Mouse (Mus musculus) monocyte, adult 2 months (primary cell): ENCODE results near the gene Prdx6.
"Not testable (repeated sequence)": the region's sequence is repeated elsewhere in the genome, so short reads cannot be mapped to it uniquely, and the experiment has no call there.

Experiments
- DNase-seq, 2 experiments: peaks; one replicate each; pipeline ENCODE4 v3.0.0; 2022; ENCODE audit warnings: low spot score in 2 of 2, low read depth in 1 of 2

The Prdx6 gene

DNA sequence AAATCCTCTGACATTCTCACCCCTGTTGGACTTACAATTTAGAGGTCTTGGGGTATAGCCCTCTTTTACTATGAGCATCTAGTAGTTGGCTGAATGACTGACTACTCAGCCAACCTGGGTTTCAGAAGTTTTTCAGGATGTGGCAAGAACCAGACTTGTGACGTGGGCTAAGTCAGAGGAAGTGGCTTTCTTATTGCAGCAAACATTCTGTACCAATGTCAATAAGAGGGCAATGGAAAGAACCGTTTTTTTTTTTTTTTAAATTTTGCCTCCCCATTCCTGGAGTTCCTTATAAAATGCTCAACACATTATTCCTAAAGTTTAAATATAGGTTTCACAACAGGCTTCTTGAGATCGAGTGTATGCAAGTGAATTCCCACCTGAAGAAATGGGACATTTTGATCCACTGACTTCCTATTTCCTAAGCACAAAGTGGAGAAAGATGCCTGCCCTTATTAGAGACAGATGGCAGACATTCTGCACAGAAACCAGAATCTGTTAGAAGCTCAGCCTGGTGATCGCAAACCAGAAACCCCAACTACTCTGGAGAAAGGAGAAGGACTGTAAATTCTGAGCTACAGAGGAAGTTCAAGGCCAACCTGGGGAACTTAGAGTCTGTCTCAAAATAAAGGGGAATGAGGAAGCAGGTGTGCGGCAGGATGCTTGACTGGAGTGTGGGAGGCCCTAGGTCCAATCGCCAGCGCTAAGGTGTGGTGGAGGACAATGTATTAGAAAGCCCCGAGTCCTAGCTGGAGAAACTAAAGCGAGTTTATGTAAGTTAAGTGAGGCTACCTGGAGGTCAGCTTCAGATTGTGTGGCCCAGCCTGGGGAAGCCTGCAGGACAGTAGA is 622 bp upstream of the Prdx6 start:
- peak in 1 of 2 experiments; percentile 32 for DNase-seq

GRCm38 (mm10) chr1:161250031-161250603 is 902 bp downstream of the Prdx6 start:
- DNase-seq: no peak

DNA sequence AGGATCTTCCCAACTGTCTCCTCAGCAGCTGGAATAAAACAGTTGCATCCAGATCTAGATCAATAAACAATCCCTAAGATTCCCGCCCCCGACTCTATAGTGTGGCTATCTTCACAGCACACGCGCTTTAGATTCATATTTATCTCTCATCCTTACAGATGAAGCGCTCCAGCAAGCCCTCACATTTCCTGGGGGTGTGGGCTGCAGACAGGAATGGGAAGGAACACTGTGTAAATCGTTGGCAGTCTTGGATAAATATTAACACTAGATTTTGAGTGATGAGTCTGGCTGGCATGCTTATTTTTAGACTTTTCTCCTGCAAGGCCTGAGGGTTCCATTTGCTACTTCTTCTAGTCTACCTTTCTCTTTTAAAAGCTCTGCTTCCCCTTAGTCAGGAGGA is 1.6 kb downstream of the Prdx6 start:
- DNase-seq: no peak

- DNase-seq: no peak
Measured at GRCm38 (mm10) chr1:161248685-161249084, 2.3 kb downstream of the Prdx6 start.

GRCm38 (mm10) chr1:161247643-161248580 is 3.1 kb downstream of the Prdx6 start:
- no peak for DNase-seq

DNA sequence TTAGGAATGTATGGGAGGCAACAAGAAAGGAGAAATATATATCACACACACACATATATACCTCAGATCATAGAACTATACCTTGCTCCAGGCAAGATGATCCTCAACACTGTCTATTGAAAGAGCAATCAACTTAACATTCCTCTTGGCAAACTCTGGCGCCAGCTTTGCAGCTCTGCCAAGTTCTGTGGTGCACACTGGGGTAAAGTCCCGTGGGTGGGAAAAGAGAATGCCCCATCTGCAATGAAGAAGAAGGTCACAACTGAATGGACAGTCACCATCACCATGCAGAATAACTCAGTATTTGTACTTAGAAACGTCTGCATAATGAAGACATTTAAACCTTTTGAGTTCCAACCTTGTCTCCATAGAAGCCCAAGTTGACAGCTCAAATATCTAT is 3.8 kb downstream of the Prdx6 start:
- no peak for DNase-seq

DNA sequence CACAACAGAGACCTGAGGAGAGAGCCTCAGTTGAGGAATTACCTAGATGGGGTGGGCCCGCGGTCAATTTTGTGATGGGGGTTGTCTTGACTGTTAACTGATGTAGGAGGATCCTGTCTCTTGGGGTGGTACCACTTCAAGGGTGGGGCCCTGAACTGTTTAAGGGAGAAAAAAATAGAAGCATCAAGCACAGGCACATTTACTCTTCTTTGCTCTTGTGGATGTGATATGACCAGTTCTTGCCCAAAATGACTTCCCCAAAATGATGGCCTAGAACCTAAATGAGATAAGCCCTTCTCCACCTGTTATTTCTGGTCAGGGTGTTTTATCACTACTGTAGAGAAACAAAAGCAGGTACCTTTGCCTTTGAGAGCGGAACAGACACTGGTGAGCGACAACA is 13.3 kb downstream of the Prdx6 start:
- DNase-seq: no peak

DNA sequence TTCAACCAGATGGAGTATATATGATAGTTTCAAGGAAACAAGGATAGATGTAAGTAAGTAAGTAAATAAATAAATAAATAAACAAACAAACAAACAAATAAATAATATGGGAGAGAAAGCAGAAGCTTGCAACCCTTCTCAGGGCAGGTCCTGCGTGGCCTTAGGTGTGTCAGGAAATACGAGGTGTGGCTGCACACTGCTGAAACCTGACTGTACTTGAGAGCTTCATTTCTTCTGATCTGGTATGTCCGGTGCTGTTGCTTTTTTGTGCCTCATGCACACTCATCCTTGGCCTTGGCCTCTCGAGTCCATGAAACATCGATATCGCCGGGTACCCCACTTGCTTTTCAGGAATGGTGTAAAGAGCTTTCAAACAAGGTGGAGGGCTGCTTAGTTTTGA is 13.7 kb downstream of the Prdx6 start:
- no peak for DNase-seq

GRCm38 (mm10) chr1:161233226-161233839 is 17.7 kb downstream of the Prdx6 start:
- DNase-seq: no peak

DNA sequence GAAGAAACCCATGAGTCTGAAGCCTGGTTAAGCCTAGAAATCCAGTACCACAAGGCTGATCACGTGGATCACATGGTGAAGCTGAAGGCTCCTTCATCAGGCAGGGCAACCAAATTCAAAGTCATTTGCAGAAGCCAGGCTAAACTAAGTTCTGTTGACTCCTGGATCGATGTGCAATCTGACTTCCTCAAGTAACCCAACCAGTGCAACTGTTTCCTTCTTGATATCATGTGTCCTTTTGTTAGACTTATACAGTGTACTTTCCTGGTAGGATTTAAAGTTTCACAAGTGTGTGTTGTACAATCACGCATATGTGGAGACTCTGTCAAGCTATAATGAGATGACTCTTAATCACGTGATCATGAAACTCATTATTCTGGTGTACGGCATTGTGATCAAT is 18.8 kb downstream of the Prdx6 start:
- no peak for DNase-seq

- no peak for DNase-seq
Measured at GRCm38 (mm10) chr1:161224837-161225236, 26.2 kb downstream of the Prdx6 start.

GRCm38 (mm10) chr1:161219816-161220215 is 31.2 kb downstream of the Prdx6 start:
- DNase-seq: no peak

- DNase-seq: no peak
Measured at GRCm38 (mm10) chr1:161214465-161214864, 36.6 kb downstream of the Prdx6 start.

- no peak for DNase-seq
Measured at GRCm38 (mm10) chr1:161199856-161200255, 51.2 kb downstream of the Prdx6 start.

DNA sequence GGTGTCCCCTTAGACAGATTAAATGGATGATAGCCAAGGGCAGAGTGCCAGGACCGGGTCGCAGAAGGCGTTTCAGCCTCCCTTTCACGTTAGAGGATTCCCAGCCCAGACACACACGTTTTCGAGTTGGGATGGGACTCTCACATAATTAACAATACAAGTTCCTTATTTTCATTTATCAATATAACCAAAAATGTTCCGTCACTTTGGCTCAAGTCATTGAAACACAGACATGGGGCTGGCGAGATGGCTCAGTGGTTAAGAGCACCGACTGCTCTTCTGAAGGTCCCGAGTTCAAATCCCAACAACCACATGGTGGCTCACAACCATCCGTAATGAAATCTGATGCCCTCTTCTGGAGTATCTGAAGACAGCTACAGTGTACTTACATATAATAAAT is 54.7 kb downstream of the Prdx6 start:
- DNase-seq: not testable (repeated sequence)

GRCm38 (mm10) chr1:161195541-161196351 is 55.3 kb downstream of the Prdx6 start:
- DNase-seq: no peak

GRCm38 (mm10) chr1:161190253-161190910 is 60.6 kb downstream of the Prdx6 start:
- DNase-seq: no peak
